Mouse (Mus musculus) kidney, adult 8-10 months (tissue): ENCODE measurements around the gene Olfr1019.

Experiments used
- DNase-seq, 2 experiments: peaks; one replicate each; pipeline ENCODE4 v3.0.0; 2022

The Olfr1019 gene

GRCm38 (mm10) chr2:85845383-85845782 is at the start of gene Olfr1019:
Olfr1019 (minus strand) TSS chr2:85845483.
- no peak for DNase-seq

- no peak for DNase-seq
Observed at GRCm38 (mm10) chr2:85885340-85885739, 40.1 kb upstream of the Olfr1019 start, which contains the start of gene Olfr1023. Olfr1023 (plus strand) TSS chr2:85885640.

- DNase-seq, result no peak
Observed at GRCm38 (mm10) chr2:85868294-85868693, 23.0 kb upstream of the Olfr1019 start, which contains the start of gene Olfr1022. Olfr1022 (plus strand) TSS chr2:85868594.

GRCm38 (mm10) chr2:85846730-85847129 is 1.4 kb upstream of the Olfr1019 start, which contains the start of gene Olfr1020:
Olfr1020 (plus strand) TSS chr2:85847030.
- DNase-seq, result no peak

GRCm38 (mm10) chr2:85818179-85818578 is 27.1 kb downstream of the Olfr1019 start, which contains the start of gene Olfr1018:
Olfr1018 (plus strand) TSS chr2:85818479.
- DNase-seq, result no peak

- DNase-seq, result no peak
Observed at GRCm38 (mm10) chr2:85804501-85804900, 40.8 kb downstream of the Olfr1019 start.

GRCm38 (mm10) chr2:85802444-85802843 is 42.8 kb downstream of the Olfr1019 start, which contains the start of gene Olfr1016:
Olfr1016 (minus strand) TSS chr2:85802544.
- no peak for DNase-seq

GRCm38 (mm10) chr2:85792331-85792730 is 53.0 kb downstream of the Olfr1019 start:
- DNase-seq, result no peak
